Mouse (Mus musculus): ENCODE measurements around the gene Srrd. TPM values are rescaled to one million over a fixed set of nuclear protein-coding genes. Genes with fewer than 3 reads are reported as not detected.
A peak's percentile ranks its signal among the peaks of the same experiment; 100 is the strongest.
"Not testable (repeated sequence)": the region's sequence is repeated elsewhere in the genome, so short reads cannot be mapped to it uniquely, and the experiment has no call there.

Gene Srrd
- total RNA-seq, 1 experiment from 2014 or later = 41.2 TPM

DNA sequence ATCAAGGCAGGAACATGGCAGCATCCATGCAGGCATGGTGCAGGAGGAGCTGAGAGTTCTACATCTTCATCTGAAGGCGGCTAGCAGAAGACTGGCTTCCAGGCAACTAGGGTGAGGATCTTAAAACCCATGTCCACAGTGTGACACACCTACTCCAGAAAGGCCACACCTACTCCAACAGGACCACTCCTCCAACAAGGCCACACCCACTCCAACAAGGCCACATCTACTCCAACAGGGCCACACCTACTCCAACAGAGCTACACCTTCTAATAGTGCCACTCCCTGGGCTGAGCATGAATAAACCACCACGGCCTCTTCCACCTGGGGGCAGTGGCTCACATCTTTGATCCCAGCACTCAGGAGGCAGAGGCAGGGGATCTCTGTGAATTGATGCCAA, 23.5 kb downstream of the Srrd start:
- not testable (repeated sequence) for DNase-seq

DNA sequence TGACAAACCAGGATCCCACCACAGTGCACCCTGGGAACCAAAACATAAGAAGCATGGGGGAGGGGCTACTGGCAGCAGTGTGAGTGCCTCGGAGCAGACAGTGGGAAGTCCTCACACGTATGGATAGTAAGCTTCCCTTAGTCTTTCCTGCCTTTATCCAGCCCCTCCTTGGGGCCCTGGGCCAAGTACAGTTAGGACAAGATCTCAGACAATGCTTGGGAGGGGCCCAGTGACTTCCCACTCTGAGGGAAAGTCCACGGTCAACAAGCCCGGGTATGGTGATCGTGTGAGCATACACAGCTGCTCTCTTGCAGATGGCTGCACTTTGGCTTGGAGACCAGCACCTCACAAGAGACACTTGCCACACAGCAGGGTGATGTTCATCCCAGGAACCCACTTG, 25.5 kb downstream of the Srrd start:
- peak; percentile 59 for DNase-seq

DNA sequence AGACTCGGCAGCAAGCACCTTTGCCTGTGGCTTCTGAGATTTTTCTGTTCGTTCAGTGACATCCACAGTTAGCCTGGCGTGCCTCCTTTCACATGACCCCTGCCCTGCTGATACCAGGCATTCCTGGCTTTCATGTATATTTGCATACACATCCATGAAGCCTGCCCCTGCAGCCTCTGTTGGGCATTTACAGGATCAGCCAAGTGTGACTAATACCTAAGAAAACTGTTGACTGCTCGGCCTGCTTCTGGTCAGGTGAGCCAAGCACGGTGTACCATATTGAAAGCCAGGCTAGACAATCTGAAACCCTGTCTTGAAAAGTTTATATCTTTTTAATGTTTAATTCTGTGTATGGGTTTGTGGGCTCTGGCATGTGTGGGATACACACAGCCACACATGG, 26.4 kb downstream of the Srrd start:
- no peak for DNase-seq

DNA sequence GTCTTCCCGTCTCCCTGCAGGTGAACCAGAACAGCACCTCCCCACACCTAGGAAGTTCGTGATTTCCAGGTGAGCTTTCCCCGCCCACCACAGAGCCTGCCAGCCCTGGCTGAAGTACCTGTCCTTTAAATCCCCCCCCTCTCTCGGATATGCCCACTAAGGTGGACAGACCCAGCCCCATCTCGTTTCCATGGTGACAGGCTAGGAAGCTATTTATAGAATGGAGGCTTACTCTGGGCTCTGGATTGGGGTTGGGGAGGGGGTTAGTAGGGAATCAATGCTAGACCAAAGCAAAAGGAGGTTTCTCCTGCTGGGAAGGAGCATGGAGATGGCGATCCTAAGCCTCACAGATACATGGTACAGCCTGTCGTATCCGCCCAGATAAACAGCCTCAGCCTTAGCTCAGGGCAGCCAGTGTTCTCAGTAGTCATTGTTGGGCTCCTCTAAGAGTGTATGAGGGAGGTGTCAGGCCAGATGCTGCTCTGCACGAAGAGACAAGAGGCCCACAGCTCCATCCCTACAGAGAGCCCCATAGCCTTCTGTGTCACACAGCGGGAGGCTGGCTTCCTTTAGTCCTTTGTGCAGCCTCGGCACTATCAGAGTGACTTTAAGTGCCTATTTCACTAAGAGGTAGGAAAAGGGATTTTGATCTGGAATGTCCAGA, 29.5 kb downstream of the Srrd start:
- no peak for DNase-seq

- no peak for DNase-seq
Observed at GRCm38 (mm10) chr5:112305842-112306241, 37.0 kb downstream of the Srrd start.

- DNase-seq = peak; percentile 64
Observed at GRCm38 (mm10) chr5:112302310-112302709, 40.5 kb downstream of the Srrd start.

- no peak for DNase-seq
Observed at GRCm38 (mm10) chr5:112301694-112302093, 41.1 kb downstream of the Srrd start.

DNA sequence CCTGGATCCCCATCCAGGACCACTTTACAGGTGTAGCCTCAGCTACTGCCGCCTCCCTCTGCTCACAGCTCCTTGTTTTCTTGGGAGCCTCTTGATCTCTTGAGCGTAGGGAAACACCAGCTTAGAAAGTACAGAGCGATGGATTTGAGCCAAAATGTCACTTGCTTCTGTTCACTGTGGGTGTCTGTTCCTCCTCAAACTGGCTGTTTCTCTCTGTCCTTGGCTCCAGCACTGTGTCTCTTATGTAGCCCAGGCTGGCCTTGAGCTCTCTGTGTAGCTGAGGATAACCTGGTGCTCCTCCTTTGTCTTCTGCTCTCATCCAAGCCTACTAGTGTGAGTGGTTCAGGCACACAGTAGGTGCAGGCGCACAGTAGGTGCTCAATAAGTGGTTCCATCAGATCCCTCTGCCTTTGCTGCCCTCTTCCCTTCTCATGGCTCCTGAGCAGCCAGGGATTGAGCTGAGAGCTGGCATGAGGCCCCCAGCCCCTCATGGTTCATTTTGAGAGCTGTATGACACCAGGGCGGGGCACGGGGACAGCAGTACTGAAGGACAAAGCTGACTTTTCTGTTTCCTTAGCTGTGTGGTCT, 42.0 kb downstream of the Srrd start:
- DNase-seq = no peak

DNA sequence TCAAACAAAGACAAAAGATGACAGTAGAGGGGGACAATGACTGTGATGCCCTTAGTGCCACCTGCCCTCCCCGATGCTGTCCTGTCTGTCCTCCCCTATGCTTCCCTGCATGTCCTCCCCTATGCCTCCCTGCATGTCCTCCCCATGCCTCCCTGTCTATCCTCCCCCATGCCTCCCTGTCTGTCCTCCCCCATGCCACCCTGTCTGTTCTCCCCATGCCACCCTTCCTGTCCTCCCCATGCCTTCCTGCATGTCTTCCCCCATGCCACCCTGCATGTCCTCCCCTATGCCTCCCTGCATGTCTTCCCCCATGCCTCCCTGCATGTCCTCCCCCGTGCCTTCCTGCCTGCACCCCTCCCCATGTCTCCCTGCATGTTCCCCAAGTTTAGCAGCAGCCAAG, 42.7 kb downstream of the Srrd start:
- DNase-seq = no peak

GRCm38 (mm10) chr5:112299399-112299798, 43.4 kb downstream of the Srrd start:
- DNase-seq = no peak

- peak; percentile 88 for DNase-seq
Observed at GRCm38 (mm10) chr5:112298226-112298988, 44.4 kb downstream of the Srrd start.

DNA sequence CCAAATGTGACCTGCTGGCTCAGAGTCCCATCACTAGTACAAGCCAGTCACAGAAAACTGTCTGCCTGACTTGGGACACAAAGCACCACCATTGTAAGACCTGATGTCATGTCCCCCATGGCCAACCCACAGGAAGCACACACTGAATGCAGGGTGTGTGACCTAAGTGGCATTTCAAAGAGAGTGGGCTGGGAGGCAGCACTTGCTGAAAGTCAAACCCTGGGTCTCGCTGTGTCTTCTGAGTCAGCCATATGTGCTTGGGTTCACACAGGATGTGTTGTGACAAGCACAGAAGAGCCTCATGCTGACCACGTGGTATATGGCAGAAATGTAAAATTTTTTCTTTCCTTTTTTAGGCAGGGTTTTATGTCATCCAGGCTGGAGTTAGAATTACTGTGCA, 45.6 kb downstream of the Srrd start:
- DNase-seq = no peak

GRCm38 (mm10) chr5:112296404-112297181, 46.2 kb downstream of the Srrd start:
- DNase-seq = peak; percentile 66

- no peak for DNase-seq
Observed at GRCm38 (mm10) chr5:112295564-112295963, 47.3 kb downstream of the Srrd start.

GRCm38 (mm10) chr5:112295162-112295561, 47.7 kb downstream of the Srrd start:
- DNase-seq = peak; percentile 78

DNA sequence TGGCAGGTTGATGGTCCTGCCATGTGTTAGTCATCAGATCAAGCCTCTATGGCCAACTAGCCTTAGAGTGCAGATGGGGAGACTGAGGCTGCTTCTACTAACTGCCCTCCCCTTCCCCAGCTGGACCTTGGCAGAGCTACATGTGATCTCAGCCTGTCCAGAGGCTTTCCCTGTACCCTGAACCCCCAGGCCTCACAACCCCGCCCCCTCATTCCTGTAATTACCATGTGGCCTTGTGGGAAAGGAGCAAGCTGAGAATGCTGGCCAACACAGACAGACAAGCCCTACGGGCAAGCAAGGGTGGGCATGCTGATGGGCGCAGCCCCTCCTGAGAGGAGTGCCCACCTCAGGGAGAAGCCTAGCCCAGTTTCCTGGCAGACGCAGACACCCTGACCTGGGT, 48.1 kb downstream of the Srrd start:
- peak; percentile 60 for DNase-seq

DNA sequence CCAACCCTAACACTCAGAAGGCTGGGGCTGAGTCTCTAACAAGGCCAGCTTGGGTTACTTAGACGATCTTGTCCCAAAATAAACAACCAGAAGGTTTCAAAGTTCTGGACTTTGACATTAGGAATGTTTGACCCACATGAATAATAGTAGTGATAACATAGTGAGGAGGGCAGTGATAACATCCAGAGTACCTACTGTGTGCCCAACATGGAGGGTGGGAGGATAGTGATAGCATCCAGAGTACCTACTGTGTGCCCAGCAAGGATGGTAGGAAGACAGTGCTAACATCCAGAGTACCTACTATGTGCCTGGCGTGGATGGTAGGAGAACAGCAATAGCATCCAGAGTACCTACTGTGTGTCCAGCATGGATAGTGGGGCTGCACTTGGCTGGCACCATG, 49.0 kb downstream of the Srrd start:
- DNase-seq = peak; percentile 6

GRCm38 (mm10) chr5:112292343-112292980, 50.4 kb downstream of the Srrd start:
- DNase-seq = peak; percentile 78

DNA sequence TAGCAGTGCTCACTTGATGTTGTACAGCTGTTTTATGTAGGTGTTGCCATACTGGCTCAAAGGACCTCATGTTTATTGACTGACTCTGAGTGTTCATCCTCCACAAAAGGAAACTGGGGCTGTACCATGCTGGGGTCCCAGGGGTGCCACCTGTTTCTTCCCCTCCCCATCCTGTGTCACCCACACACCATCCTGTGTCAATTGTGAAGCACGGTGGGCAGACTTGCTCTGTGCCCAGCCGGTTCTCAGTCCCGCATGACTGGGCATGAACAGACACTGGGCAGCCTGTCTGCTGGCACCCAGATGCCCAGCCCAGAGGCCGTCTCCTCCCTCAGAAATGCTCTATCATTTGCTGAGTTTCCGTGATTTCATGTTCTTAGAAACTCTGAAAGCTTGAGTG, 51.0 kb downstream of the Srrd start:
- DNase-seq = no peak

- DNase-seq = no peak
Observed at GRCm38 (mm10) chr5:112290536-112290880, 52.3 kb downstream of the Srrd start.

GRCm38 (mm10) chr5:112289819-112290535, 52.9 kb downstream of the Srrd start:
- DNase-seq = peak; percentile 83

GRCm38 (mm10) chr5:112289236-112289635, 53.6 kb downstream of the Srrd start:
- DNase-seq = peak; percentile 84
